Mouse (Mus musculus) cerebellum, adult 2 months (tissue): ENCODE measurements around the gene Glis3.

ENCODE experiments used
- CTCF ChIP-seq: fragments of 200-500 bp; IDR thresholded peaks from 2 replicates; pipeline ENCODE4 v1.5.1; 2011; ENCODE audit warnings: low read depth, mild to moderate bottlenecking, control low read depth, low read length, moderate library complexity, borderline replicate concordance; ENCODE audit not compliant: insufficient read depth
- POLR2A ChIP-seq: fragments of 200-500 bp; IDR thresholded peaks from 2 replicates; pipeline ENCODE4 v1.6.1; 2011; ENCODE audit warnings: low read length, control low read depth, borderline replicate concordance; ENCODE audit not compliant: insufficient read depth

DNA sequence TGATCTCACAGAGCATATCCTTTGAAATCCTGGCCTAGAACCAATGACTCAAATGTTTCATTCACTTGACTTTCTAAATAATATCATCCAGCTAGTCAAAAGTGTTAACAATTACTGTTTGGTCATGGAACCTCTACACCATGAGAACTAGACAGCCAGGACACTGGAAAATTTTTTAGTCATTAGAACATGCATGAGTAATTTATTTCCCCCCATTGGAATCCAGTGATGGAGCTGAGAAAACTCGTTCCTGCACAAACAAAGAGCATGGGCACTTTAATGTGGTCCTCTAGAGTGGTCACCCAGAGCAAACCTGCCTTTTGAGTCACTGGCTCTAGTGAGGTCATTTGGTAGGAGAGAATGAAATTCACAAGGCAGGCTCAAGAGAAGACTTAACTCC is 55.3 kb downstream of the Glis3 start:
- TF ChIP-seq POLR2A (no peak), CTCF (no peak)
